Mouse (Mus musculus): ENCODE measurements around the gene Bnc2.

Gene Bnc2

DNA sequence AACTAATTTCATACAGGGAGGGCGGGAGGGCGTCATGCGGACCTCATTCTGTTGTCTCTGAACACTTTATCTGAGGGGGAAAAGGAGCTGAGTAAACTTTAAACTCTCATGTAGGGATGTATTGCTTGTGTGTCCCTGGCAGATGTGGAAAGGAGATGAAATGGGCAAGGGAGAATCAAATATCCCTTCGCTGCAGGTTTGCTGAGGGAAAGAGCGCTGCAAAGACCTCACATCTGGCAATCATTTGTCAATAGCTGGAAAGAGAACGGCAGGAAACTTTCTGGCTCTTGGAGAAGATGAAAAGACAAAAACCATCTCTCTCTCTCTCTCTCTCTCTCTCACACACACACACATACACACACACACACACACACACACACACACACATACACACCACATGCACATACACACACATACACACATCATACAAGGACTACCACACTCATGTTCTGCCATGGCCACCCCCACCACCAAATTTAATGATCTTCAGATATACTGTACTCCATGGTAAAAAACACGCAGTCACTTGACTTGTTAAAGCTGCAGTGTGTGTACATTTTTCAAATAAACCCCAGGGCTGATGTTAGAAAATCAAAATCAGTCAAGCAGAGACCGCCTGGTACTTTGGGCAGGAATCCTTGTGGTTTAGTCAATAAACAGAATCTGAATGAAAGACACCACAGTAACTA, 172.3 kb downstream of the Bnc2 start:
- no peak for DNase-seq

DNA sequence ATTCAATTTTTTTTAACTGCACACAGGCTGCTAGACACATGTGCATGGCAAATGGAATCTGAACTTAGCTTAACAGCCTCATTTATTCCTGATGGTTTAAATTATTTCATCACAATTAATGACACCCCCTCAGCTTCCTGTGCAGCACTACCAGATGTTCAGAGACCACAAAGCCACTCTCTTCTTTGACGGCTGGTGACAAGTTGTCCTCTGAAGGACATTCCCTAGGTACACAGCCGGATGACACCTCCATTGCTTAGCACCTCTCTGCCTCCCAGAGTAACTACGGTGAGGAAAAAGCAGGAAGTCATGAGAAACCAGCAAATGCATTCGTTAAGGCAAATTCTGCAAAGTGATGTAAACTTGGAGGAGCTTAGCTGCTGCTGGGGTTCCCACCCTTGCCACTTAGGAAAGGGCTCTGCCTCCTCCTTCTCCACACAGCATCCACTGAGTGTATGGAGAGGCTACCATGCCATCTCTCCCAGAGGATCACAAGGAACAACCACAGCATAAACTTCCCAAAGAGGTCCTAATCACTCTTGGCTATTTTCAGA, 174.2 kb downstream of the Bnc2 start:
- no peak for DNase-seq

DNA sequence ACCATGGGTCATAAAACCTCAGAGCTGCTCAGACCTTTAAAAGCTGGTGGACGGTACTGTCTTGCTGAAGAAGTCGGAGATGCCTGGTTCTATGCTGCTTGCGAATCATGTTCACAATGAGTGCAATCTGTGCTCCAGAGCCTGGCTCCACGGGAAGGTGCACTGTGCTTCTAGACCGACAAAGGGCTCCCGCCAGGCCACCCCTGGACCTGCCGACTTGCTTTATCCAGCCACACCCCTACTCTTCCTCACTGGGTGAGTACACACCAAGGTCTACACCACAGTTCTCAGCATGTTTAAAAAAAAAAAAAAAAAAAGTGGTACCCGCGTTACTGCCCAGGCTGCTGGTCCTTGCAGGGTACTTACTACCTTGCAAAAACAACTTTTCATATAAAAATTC, 174.8 kb downstream of the Bnc2 start:
- no peak for DNase-seq

DNA sequence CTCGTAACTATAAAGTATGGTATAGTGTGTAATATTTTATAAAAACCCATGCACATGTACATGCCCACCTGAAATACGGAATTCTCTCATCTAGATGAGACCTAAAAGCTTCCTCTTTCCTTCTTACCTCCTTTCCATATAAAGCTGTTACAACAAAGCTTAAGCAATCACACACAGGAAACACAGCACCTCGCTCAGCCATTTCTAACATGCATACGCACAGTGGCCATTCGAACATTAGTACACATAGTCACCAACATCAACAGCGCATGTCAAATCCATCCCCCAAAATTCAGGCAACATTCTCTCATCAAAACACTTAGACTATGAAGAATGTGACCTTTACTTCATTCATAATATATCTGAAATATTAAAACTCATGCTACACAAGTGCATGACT, 176.6 kb downstream of the Bnc2 start:
- DNase-seq, result no peak

DNA sequence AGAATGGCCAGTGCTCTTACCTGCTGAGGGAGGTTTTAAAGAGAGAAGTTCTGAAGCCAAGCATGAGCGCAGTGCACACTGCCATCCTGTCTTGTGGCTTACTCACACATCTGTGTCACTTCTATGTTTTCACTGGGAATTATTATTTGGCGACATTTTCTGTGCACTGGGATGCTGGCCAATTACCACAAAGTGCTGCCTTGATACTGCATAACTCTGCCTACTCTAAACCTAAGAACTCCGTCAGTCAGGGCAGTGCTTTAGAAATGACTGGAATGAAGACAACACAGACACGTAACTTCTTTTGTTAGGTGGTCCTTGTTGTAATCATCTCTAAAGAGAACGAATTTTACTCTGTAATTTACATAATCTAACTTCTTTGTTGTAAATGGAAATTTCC, 186.8 kb downstream of the Bnc2 start:
- no peak for DNase-seq

DNA sequence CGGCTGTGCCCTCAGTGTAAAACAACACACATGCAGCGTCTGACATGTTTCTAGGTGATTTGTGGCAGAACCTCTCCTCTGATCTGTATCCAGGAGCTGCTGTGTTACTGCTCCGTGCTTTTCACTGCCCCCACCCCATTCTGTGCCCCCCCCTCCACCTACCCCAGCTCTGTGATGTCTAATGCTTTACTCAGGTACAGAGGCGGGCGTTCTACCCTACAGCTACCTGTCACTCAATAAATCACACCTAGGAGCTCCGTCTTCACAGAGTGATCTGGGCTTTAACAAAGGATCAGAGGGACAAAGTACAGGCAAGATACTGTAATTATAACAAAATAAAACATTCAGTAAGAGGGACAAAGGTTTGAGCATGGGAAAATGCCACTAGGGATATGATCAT, 192.4 kb downstream of the Bnc2 start:
- DNase-seq, result no peak

DNA sequence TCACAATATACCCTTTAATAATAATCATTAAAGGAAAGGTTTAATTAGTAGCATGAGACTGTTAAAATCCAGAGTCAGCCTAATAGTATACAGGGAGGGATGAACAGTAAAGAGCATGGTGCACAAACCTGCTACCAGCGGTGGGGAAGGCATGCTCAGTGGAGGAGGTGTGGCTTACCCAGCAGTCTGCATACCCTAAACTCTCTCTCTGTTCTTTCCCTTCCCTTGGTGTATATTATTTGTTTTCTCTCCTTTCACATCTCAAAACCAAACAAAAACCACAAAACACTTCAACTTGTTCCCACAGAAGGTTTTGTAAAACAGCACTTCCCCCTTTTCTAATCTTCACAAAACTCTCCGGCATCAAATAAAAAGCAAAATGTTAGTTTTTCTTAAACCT, 202.4 kb downstream of the Bnc2 start:
- DNase-seq, result no peak

DNA sequence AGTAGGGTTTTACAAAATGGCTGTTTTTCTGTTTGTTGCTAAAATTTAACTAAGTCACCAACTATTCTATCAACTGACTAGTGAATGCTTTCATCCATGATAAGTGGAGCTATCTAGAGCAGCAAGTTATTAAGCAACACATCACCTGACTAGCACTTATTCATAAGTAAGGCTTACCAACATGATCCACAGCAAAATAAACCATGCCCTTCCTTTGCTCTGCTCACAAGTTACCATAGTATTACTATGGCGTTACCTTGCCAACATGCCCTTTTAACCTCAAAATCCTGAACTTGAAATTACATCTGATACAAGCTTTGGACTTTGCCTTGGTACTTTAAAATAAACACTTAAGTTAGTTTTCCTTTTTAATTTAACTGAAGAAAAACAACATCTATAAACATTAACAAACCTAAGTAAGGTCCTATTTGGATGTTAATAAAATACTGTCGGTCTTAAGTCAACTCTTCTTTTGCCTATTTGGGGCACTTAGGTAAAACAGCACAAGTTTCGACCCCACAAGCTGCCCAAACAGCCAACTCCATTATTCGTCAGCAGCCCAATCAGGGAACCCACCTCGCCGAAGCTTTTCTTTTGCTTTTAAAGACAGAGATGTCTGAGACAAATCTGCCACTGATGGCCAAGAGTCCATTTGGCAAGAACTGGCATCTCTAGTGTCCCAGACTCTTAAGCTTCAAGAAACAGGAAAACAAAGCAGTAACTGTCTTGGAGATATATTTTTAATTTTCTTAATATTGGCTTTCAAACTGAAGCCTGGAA, 204.8 kb downstream of the Bnc2 start:
- DNase-seq, result no peak

DNA sequence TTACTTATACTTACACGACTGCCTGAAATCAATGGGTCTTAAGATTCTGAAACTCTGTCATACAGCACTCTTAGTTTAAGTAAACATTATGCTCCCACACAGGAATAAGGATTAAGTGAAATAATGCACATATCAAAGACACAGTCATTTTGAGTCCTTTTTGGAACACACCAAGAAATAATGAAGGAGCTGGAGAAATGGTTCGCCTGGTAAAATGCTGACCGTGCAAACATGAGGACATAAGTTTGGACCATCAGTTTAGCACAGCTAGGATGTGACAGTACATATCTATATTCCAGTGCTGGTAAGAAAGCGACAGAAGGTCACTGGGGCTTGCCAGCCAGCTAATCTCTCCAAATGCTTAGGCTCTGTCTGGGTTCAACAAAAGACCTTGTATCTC, 205.7 kb downstream of the Bnc2 start:
- DNase-seq, result no peak

DNA sequence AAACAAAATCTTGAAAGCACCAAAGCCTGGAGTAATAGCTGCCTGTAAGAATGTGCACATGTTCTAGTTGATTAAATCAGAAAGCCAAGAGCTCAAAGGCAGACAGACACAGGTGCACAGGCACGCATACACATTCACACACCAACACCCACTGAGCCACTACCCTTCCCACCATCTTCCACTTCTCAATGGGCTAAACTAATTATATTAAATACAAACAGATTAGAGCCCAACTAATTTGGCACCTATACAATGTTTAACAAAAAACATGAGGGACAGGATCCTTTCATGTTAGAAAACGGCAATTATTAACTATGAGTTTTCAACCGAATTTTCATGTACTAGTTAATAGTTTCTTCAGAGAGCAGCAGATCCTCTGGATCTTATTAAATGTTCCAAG, 207.4 kb downstream of the Bnc2 start:
- DNase-seq, result no peak

DNA sequence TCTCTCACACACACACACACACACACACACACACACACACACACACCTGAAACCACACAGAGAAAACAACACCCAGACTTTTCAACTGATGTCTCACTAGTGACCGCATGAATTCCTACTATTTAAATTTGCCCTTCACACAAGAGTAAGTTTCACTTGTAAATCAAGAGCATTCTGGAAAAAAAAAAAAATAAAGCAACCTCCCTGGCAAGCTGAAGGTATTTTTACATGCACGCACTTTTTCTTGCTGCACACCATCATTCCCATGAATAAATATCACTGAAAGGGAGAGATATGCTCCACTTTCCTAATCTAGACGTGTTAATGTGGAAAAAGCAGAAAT, 216.9 kb downstream of the Bnc2 start:
- no peak for DNase-seq

DNA sequence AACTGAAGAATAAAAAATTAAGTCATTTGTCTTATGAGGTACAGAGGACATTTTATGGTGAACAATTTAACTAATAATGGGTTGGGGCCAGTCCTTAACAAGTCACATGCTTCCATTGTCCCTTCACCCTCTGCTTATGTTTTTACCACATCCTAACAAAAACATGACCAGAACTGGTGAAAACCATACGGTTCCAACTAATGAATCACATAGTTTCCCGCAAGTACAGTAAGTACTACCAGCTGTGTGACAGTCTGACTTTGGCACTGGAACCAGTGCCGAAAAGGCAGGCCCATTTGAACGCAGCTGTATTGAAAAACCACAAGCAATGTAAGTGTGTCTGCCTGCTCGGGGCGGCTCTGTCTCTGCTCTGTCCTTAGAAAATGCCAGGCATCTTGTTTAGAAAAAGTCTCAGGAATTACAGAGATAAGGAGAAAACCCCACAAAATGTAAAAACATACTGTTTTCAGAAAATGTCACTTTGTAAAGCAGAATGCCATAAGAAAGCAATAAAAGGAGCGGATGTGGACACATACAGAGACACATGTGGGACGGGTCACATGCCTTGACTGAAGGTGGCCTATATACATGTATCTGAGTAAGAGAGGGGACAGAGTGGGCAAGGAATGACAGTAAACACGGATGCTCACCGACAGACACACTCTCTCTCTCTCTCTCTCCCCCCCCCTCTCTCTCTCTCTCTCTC, 217.4 kb downstream of the Bnc2 start:
- DNase-seq, result no peak

DNA sequence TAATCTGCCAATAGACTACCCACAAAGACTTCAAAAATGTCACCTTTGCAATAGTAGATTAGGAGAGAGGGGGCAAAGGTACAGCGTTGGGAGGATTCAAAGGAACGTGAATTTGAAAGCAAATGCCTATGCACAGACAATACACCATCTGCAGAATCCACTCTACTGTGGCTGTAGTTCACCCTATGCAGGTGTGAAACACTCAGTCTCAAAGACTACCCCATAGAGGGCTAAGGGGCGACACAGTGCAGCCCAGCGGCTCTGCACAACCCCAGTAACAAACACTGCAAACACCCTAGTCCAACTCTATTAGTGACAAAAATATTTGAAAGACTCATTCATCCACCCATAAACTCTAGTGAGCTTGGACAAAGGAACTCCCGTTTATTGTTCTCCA, 218.2 kb downstream of the Bnc2 start:
- no peak for DNase-seq

DNA sequence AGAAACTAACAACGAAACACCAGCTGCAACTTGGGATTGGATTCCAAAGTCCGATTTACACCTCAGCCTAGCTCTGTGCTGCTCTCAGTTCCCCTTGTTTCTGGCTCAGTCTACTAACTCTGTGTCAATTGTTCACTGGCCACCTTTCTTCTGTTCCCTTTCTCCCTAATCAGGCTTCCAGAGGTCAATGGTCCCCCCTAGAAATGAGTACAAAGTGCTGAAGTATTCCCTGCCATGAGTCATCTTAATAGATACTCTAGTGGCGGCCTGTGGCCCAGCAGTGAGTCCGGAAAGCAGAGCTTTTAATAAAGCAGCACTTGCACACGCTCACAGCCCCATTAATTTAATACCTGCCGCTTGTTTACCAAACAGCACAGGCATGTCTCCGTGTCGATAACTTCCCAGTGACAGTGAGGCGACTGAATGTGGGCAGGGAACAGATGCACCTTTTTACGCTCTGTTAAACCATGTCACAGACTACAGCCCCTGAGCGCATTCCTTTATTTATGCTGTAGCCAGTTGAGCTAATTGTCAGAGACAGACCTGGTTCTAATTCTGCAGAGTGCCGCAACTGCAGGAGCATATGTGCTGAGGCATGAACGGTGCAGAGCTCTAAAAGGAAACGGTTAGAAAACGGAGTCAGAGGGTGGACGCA, 218.8 kb downstream of the Bnc2 start:
- no peak for DNase-seq

DNA sequence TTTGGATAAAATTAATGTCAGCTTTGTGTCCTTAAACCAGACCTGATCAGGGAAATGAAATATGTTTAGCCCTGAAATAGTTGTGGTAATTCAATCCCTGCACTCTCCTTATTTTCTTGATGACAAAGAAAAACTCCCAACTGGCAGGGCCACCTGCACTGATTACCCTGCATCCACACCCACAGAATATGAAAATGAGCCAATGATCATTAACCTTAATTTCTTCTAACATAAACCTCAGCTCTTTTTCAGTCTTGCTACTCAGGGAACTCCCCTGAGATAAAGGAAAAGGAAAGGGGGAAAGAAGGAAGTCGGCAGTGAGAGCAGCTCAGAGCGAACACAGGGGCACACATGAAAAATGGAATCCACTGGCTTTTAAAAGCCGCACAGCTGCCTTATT, 220.6 kb downstream of the Bnc2 start:
- DNase-seq, result no peak

DNA sequence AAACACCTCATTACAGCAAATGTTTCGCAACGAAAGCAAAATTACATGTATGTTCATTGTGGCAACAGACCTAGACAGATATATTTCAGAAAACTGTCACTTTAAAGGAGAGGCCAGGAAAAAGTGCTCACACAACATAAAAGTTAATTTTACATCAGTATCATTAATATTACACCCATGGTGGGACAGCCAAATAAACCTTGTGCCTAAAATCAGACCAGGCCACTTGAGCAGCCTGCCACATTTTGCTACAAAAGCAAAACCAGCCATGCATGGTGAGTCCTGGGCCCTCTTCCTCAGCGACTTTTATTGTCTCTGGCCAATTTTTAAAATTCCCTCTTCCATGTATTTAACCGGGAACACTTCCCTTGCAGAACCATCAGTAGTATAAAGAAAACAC, 221.5 kb downstream of the Bnc2 start:
- DNase-seq, result no peak

DNA sequence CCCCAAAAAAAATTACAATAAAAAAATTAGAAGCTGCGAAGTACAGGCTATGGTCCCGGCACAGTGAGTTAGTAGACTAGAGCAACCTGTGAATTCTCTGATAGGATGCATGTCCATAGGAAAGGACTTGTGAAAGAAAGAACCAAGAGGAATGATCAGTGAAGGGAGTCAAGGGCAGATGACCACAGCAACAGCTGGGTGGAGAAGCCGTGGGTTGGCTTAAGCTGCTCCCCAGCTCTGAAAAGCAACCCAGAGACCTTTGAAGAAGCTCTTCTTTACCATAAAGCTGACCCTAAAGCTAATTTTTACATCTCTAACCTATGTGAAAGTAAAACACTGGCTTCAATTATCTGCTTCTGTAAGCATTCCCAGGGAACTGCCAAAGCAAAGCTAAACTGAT, 222.4 kb downstream of the Bnc2 start:
- DNase-seq, result no peak

DNA sequence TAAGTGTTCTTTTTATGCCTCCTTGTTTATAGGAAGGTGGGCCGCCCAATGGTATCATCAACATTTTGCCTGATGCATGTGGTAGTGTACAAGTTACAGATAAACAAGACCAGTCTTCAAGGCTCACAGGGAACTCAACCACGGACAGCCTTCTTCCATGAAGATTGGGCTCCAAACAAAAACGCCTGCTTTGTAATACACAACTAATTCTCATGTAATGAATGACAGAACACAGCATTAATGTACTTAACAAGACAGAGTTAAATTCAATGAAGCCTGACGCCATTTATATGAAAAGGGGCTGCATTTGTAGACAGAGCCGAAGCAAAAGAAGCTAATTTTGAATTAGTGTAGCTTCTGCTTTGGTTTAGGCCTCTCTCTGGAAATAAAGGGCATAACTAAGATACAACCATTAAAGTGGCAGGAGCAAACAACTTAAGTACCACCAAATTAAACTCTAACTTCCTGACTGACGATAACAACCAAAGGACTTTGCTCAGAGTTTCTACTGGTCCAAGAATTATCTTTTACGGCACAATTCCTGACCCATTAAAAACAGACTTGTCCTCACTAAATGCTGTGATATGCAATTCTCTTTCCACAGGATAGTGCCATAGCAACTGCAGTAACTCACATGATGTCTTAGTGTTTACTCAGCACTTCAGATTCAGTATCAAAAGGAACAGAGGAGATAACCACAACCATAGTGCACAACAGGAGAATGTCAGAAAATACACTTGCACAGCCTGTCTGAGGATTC, 225.6 kb downstream of the Bnc2 start:
- DNase-seq, result no peak

DNA sequence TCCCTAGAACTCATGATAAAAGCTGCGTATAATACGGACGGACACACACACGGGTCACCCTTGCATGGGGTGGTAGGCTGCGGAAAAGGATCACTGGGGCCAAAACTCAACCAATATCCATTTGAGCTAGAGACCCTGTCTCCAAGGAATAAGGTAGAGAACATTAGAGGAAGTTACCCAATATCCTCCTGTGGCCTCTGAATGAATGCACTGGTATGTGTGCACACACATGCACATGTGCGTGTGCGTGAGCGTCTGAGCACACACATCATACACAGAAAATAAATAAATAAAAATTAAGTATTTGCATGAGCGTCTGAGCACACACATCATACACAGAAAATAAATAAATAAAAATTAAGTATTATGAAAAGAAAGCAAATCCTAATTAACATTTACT, 241.8 kb downstream of the Bnc2 start:
- DNase-seq, result no peak

DNA sequence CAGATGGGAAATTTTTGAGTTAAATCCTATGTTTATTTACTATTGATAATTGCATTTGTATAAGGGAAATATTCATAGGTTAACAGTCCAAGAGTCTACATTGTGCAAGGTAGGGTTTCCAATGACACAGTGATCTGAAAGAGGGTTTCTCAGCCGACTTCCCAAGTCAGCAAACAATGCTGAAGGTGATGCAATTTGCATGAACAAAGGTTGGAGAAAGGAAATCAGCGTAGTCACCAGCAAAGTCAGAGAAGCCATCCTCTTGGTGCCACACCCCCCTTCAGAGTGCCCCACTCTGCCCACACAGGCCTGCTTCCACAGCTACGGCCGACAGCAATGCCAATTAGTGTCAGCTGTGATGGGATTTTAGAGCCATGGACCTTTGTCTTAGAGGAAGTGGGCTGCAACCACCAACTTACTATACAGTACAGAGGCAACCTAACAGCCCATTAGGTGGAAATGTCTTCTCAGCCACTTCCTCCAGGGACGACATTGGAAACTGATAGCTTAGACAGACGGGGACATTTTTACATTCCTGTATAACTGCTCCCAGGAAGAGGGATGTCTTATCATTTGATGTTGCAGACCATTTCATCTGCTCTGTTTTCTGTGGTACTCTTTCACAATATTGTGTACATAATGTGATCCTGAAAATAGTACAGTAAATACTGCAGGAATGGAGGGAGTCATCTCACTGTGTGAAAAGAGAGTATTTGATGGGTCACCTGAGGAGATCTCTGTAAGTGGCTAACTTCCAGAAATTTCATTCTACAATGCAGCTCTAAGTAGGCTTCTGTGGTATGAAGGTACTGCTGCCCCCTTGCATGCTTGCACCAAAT, 243.2 kb downstream of the Bnc2 start:
- DNase-seq, result no peak

DNA sequence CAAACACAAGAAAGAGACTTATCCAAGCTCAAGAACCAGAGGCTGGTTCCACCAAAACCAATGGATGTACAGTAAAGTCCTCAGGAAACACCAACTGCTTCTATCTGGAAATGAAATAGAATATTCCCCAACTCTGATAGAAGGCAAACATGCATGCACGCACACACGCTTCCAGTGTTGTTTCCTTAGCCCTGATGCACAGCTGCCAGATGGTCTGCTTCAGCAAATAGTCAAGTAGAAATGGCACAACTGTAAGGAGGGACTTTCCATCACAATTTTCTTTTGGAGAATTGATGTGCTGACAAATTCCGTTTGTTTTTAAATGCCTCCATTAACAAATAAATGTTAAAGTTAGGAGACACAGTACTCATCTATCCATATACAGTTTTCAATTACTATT, 247.1 kb downstream of the Bnc2 start:
- no peak for DNase-seq

DNA sequence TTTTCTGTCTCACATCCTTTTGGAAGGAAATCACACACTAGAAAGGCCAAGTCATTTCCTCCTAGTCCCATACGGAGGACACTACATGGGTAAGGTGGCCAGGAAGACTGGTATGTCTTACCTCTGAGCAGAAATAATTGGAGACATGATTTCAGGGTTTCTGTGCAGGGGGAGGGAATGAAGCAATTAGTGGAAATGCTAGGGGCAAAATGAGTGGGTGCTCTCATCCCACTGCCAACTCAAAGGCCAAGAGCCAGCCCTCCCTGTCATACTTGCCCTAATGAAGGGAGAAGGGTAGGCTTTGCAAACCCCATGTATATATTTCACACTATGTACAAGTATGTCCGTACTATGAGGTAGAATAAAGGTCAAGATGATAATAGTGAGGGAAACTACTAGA, 263.6 kb downstream of the Bnc2 start:
- no peak for DNase-seq

Data from thymus, postnatal 36 days (tissue).